Mouse (Mus musculus): ENCODE data around the gene Adgrb3. TPM values are rescaled to one million over a fixed set of nuclear protein-coding genes. Genes with fewer than 3 reads are reported as not detected.
A peak's percentile ranks its signal among the peaks of the same experiment; 100 is the strongest.

Gene Adgrb3
- total RNA-seq (2022): 100 to 1,000 TPM; 101 to 114 (median 108) TPM

GRCm38 (mm10) chr1:25828971-25829920, at the start of gene Adgrb3:
Gene Adgrb3 (minus strand): TSS chr1:25829707.
- peak; percentile 32 to 42 for DNase-seq (ENCODE audit: low spot score in 2 of 2)

DNA sequence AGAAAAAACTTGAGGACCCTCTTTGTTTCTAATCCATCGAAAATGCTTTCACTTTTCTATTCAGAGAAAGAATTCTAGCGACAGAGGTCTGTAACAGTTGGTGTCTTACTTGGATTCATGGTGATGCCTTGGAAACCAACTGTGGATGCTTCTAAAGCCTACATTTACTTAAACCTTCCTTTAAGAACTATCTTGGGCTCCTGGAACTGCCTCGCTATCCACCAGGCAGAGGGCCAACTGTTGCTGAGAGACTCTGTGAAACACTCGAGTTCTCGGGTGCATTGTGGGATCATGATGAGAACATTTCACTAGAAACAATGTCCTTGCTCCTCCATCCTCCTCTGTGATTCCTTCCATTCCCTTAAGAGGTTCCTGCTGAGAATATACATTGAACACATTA, 48.0 kb upstream of the Adgrb3 start:
- no peak for DNase-seq (ENCODE audit: low spot score in 2 of 2)

GRCm38 (mm10) chr1:25857473-25857872, 28.0 kb upstream of the Adgrb3 start:
- no peak for DNase-seq (ENCODE audit: low spot score in 2 of 2)

GRCm38 (mm10) chr1:25854451-25854978, 25.0 kb upstream of the Adgrb3 start:
- no peak for DNase-seq (ENCODE audit: low spot score in 2 of 2)

- no peak for DNase-seq (ENCODE audit: low spot score in 2 of 2)
Observed at GRCm38 (mm10) chr1:25832260-25832659, 2.8 kb upstream of the Adgrb3 start.

- no peak for DNase-seq (ENCODE audit: low spot score in 2 of 2)
Observed at GRCm38 (mm10) chr1:25831521-25831900, 2.0 kb upstream of the Adgrb3 start.

- no peak for DNase-seq (ENCODE audit: low spot score in 2 of 2)
Observed at GRCm38 (mm10) chr1:25830757-25831520, 1.4 kb upstream of the Adgrb3 start.

GRCm38 (mm10) chr1:25829921-25830751, 629 bp upstream of the Adgrb3 start:
- DNase-seq (ENCODE audit: low spot score in 2 of 2): peak; percentile 63 to 75

DNA sequence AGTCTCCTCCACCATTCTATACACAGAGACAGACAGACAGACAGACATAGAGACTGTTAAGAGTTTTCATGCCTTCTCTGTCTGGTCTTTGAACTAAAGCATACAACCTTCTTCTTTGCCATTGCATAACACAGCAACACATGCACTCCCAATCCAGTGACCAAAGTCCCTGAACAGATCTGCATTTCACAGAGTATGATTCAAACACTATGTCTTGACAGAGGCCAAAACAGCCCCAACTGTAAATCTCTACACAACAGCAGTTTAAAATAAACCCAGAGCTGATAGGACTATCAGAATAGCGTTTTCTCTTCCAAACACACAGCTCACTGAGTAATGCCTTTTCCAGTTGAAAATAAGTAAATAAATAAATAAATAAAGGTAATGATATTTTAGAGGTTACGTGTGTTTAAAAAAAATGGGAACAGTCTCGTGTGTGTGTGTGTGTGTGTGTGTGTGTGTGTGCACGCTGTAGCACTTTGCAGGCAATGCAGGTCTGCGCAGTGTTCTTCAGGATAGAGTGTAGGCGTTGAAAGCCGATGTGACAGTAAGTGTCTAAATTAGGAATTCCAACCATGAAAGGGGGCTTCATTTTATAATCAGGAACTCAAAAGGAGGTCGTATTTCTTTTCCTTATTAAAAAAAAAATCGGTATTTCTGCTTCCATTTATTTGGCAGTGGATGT, 1.3 kb downstream of the Adgrb3 start:
- peak; percentile 14 to 29 for DNase-seq (ENCODE audit: low spot score in 2 of 2)

DNA sequence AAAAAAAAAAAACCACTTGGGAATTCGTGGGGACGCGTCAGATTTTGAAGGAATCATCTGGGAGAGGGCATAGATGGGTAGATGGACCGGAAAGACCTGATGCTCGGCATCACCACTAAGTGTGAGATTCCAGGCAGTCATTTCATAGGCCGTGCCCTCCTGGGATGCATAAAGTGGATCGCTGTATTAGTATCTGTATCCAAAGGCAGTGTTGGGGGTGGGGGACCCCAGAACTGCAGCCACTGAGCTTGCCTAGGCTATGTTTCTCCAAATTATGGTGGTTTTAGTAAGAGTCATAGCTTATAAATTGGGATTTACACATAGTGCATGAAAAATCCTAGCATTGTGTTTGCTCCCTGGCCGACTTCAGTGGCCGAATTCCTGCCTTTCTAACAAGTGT, 2.1 kb downstream of the Adgrb3 start:
- DNase-seq (ENCODE audit: low spot score in 2 of 2): peak in 1 of 2 experiments; percentile 31

GRCm38 (mm10) chr1:25826771-25827170, 2.7 kb downstream of the Adgrb3 start:
- peak; percentile 45 to 78 for DNase-seq (ENCODE audit: low spot score in 2 of 2)

- DNase-seq (ENCODE audit: low spot score in 2 of 2): peak; percentile 23 to 45
Observed at GRCm38 (mm10) chr1:25824626-25825025, 4.9 kb downstream of the Adgrb3 start.

DNA sequence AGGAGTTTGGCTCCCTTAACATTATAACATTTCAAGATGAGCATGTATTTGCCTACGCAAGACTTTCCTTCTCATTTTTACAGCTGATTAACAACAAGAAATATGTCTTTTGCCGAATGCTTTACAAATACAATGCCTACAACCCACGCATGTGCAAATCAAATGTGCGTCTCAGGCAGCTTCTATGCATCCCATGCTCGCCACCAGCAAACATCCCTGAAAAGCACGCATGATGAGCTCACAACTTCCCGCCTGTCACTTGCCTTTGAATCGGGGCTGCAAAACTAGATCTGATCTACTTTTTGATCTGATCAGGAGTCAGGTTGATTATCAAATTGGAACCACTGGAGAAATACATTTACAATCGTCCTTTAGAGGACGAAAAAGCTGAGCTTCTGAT, 5.5 kb downstream of the Adgrb3 start:
- peak in 1 of 2 experiments; percentile 24 for DNase-seq (ENCODE audit: low spot score in 2 of 2)

DNA sequence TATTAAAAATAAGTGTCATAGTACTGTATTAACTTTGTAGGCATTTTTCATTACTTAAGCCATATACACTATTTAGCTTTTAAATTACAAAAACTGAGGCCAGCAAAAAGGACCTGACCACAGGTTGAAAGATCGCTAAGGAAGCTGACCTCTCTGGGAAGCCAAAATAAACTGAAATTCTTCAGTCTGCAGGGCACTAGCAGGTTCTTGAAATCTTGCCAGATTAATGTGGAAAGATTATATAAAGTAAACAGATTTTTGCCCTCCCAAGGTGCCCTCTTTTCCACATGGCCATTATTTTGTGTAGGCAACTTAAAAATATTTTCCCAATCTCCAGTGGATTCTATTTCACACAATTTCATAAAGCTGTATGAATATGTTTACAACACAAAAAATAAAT, 14.0 kb downstream of the Adgrb3 start:
- no peak for DNase-seq (ENCODE audit: low spot score in 2 of 2)

- no peak for DNase-seq (ENCODE audit: low spot score in 2 of 2)
Observed at GRCm38 (mm10) chr1:25778784-25779183, 50.7 kb downstream of the Adgrb3 start.

DNA sequence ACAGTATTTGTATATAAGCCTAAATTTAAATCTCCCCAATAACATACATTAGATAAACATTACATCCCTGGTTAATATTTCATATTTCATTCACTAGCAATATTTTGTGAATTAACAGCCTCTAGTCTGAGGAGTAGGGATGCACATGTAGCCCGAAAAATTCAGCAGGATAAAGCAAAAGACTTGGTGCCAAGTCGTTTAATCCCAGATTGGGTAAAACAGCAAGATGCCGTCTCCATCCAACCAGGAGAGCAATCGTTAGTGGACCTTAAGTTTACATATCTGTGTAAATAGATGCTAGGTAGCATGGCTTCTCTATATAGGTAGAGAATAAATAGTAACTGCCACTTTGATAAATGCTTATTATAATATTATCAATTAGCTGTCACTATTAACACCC, 52.0 kb downstream of the Adgrb3 start:
- no peak for DNase-seq (ENCODE audit: low spot score in 2 of 2)

DNA sequence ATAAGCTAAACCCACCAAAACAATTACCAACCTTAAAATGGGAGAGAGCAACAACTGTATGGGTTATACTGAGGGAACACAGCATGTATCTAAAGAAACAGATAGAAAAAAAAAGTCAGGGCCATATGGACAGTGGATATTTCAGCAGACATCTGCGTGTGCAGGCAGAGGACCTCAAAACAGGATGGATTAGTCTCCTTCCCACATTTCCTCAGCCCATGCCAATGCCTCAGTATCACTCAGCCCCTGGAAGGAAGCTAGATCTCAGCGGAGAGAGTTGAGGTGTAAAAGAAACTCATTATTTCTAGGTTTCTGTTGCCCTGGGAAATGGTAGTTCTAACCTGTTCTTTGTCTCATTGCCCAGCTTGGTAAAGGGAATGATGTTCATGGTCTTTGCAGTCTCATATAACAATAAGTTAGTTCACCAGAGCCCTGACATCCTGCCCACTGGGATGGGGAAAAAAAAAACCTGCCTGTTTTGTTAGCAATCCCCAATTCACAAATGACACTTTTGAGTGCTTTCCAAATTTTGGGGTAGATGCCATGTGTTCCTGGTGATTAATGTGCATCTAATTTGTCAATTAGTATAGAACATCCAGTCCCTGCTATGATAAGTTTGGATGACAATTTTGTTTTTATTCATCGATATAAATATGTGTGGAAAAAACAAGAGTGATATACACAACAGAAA, 53.9 kb downstream of the Adgrb3 start:
- DNase-seq (ENCODE audit: low spot score in 2 of 2): no peak

GRCm38 (mm10) chr1:25768958-25769357, 60.5 kb downstream of the Adgrb3 start:
- DNase-seq (ENCODE audit: low spot score in 2 of 2): no peak

DNA sequence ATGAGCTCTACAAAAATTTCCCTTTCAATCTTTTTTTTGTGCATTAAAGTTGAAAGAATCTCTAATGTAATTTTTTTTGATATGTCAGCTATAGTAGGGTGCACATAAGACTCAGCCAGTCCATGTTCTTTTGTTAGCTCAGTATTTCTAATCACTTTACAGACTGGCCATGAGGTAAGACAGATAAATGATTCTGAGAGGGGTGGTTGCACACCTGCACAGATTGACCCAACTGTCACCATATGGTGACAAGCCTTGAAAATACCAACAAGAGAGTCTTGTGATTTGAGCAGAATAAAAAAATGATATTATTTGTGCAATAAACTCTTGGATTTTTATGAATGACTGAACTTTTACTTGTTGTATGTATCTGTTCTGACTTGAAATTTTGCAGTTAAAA, 74.2 kb downstream of the Adgrb3 start:
- no peak for DNase-seq (ENCODE audit: low spot score in 2 of 2)

GRCm38 (mm10) chr1:25754528-25754927, 75.0 kb downstream of the Adgrb3 start:
- DNase-seq (ENCODE audit: low spot score in 2 of 2): no peak
